Mouse (Mus musculus): Measurements from ENCODE around the gene Gmds.

GRCm38 (mm10) chr13:31926599-31926998 is 411.9 kb downstream of the Gmds start:
- no peak for TF ChIP-seq CTCF (IDR thresholded peaks at IDR 0.05; ENCODE audit: borderline replicate concordance, control insufficient read depth, extremely low read depth, insufficient read depth, low read length, poor library complexity)
- no peak for TF ChIP-seq POLR2A (IDR thresholded peaks at IDR 0.05; ENCODE audit: control insufficient read depth, extremely low read depth, insufficient read depth, low read length, poor library complexity)

Data from thymus, adult 2 months (tissue).